Mouse (Mus musculus) spleen, adult 2 months (tissue): ENCODE data around the gene Cox17.

Source experiments
- CTCF ChIP-seq: fragments of 200-500 bp; IDR thresholded peaks from 2 replicates; pipeline ENCODE4 v1.5.1; 2011; ENCODE audit warnings: mild to moderate bottlenecking, inconsistent platforms; ENCODE audit not compliant: insufficient read depth, insufficient read length, insufficient replicate concordance; ENCODE audit errors: extremely low read depth
- POLR2A ChIP-seq: fragments of 200-500 bp; IDR thresholded peaks from 2 replicates; pipeline ENCODE4 v1.6.1; 2011; ENCODE audit warnings: low read depth, low read length, inconsistent platforms

DNA sequence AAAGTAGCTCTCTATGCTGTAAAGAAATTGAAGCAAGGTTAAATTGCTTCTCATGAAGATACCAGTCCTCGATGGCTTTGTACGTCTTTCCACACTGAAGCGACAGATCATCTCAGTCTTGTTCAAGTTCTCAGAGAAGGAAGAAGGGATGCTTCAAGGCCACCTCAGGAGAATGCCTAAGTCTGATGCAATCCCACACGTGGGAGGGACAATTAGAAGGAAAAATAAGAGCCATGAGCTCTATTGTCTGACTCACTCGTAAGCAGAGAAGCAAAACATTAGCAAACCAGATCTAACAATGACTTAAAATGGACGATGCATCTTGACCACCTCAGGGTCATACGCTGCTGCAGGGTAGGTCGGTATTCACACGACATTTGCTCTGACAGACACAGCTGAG is 28.3 kb upstream of the Cox17 start:
- TF ChIP-seq CTCF (no peak), POLR2A (no peak)
